Mouse (Mus musculus): Measurements from ENCODE around the gene Sec31a.
A peak's percentile ranks its signal among the peaks of the same experiment; 100 is the strongest.

- TF ChIP-seq CTCF (conservative IDR thresholded peaks at IDR 0.05; ENCODE audit: low read length) (peak; percentile 64), NANOG (IDR thresholded peaks at IDR 0.05; ENCODE audit: borderline replicate concordance, low read length) (no peak), POU5F1 (IDR thresholded peaks at IDR 0.05; ENCODE audit: borderline replicate concordance, low read length) (no peak)
Observed at GRCm38 (mm10) chr5:100437086-100437485, 21.1 kb upstream of the Sec31a start.

Measured in E14TG2a.4 (cell line).